Mouse (Mus musculus) lung, adult 2 months (tissue): ENCODE results near the gene Fry.

ENCODE experiments used
- CTCF ChIP-seq: fragments of 200-500 bp; IDR thresholded peaks from 2 replicates; pipeline ENCODE4 v1.5.1; 2011; ENCODE audit warnings: mild to moderate bottlenecking, low read length, control low read depth; ENCODE audit not compliant: insufficient read depth
- POLR2A ChIP-seq: fragments of 200-500 bp; IDR thresholded peaks from 2 replicates; pipeline ENCODE4 v1.6.1; 2011; ENCODE audit warnings: low read depth, mild to moderate bottlenecking, control low read depth, low read length, borderline replicate concordance; ENCODE audit errors: extremely low read depth

DNA sequence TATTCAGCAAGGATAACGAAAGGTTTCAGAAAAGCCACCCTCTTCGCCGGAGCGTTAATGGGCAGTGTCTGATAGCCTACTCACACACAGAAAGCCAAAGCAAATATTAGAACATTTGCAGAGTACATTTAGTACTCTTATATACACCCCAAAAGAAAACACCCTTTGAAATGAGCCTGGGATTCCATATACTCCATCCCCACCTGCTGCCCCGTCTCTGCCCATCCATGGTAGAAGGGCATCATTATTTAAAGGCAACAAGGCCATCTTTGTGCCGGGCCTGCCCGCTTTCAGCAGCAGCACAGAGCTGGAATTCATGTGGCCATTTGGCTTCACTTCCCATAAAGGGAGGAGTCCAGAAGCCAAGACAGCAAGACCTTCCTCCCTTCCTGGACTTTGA, 219.3 kb downstream of the Fry start:
- TF ChIP-seq CTCF (no peak), POLR2A (no peak)
